Comparison of ENCODE assay signal across 18 mouse cellular contexts in the genomic region with DNA sequence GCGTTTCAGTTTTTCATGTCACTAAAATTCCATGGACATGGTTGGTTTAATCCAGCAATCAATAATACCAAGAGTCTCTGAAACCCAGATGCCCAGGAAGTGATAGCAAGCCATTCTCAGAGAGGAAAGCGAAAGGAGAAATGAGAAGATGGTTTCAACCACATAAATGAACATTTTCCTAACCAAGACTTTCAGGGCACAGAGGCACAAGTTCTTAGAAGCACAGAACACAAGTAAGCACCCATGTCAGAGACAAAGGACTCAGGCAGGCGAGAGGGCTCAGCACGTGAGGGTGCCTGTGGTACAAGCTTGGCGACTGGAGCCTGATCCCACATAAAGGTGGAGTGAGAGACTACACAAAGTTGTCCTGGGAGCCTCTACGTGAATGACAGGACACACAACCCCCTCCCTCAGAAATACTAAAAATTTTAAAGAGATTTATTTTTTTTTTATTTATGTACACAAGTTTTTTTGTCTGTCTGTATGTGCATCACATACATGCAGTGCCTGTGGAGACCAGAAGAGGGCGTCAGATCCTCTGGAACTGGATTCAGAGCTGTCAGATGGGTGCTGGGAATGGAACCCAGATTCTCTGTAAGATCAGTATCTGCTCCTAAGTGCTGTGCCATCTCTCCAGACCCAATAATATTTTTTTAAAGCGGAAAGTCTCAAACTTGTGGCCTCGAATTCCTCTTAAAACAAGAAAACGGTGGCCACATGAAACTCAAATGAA.
"Had no signal": no experiment of that assay in that cellular context is flagged by ENCODE, and none has a peak within 500 bp of the region (broad histone marks: within the 10 kb centered on the region; RNA-seq: fewer than 3 reads in every experiment).

No protein-coding gene starts in this region.

- DNase-seq: kidney, adult 11 months; kidney, adult 9 months; kidney, postnatal 10 days; kidney, postnatal 4 days; layer of hippocampus, postnatal 36 days; liver, embryonic 13.5 days; lung, adult 18-20 months; lung, postnatal 10 days; lung, postnatal 4 days; midbrain, embryonic 14.5 days; right cerebral cortex, adult 18-20 months; right cerebral cortex, postnatal 25 days; thymus, adult 2 months; thymus, postnatal 36 days had no signal

- H3K4me3 ChIP-seq: limb, embryonic 15.5 days; liver, embryonic 13.5 days; midbrain, embryonic 10.5 days; myocyte; neural tube, embryonic 15.5 days had no signal

- H3K4me1 ChIP-seq: limb, embryonic 15.5 days; liver, embryonic 13.5 days; midbrain, embryonic 10.5 days; neural tube, embryonic 15.5 days had no signal

- H3K9me3 ChIP-seq: limb, embryonic 15.5 days; liver, embryonic 13.5 days; midbrain, embryonic 10.5 days; neural tube, embryonic 15.5 days had no signal

- H3K9ac ChIP-seq: limb, embryonic 15.5 days; liver, embryonic 13.5 days; neural tube, embryonic 15.5 days had no signal

- H3K27me3 ChIP-seq: limb, embryonic 15.5 days; liver, embryonic 13.5 days; neural tube, embryonic 15.5 days had no signal

- H3K36me3 ChIP-seq: limb, embryonic 15.5 days; liver, embryonic 13.5 days; midbrain, embryonic 10.5 days; neural tube, embryonic 15.5 days had no signal

- H3K4me2 ChIP-seq: limb, embryonic 15.5 days; liver, embryonic 13.5 days; neural tube, embryonic 15.5 days had no signal

- H3K27ac ChIP-seq: limb, embryonic 15.5 days; liver, embryonic 13.5 days; midbrain, embryonic 10.5 days; neural tube, embryonic 15.5 days had no signal
